Mouse (Mus musculus) olfactory bulb, adult 2 months (tissue): ENCODE data around the gene Zfx.

ENCODE experiments used
- CTCF ChIP-seq: fragments of 200-500 bp; IDR thresholded peaks from 2 replicates; pipeline ENCODE4 v1.5.1; 2012; ENCODE audit warnings: low read depth, mild to moderate bottlenecking, low read length, moderate library complexity; ENCODE audit not compliant: insufficient read depth
- POLR2A ChIP-seq: fragments of 200-500 bp; IDR thresholded peaks from 2 replicates; pipeline ENCODE4 v1.6.1; 2012; ENCODE audit warnings: mild to moderate bottlenecking, low read depth, low read length, moderate library complexity; ENCODE audit not compliant: insufficient read depth

- TF ChIP-seq CTCF (no peak), POLR2A (no peak)
Measured at GRCm38 (mm10) chrX:94030081-94030480, 93.4 kb downstream of the Zfx start.
